ENCODE assay signal across 27 mouse cellular contexts in genomic region chr8:104445248-104445647, GRCm38 (mm10).
"Had no signal": no experiment of that assay in that cellular context is flagged by ENCODE, and none has a peak within 500 bp of the region (broad histone marks: within the 10 kb centered on the region; RNA-seq: fewer than 3 reads in every experiment).

No protein-coding gene starts in this region.

- DNase-seq: left cerebral cortex, postnatal 4 days; liver; liver, embryonic 13.5 days; liver, postnatal 0 days; lung, adult 18-20 months; lung, adult 2 months; lung, embryonic 14.5 days; lung, postnatal 10 days; lung, postnatal 14 days; lung, postnatal 36 days; lung, postnatal 4 days; midbrain, embryonic 14.5 days had no signal

- H3K4me3 ChIP-seq: limb, embryonic 10.5 days; limb, embryonic 12.5 days; limb, embryonic 13.5 days; limb, embryonic 15.5 days; liver, embryonic 12.5 days; liver, embryonic 13.5 days; liver, embryonic 15.5 days; lung, embryonic 15.5 days; megakaryocyte, embryonic 14.5 days; midbrain, embryonic 10.5 days; midbrain, embryonic 12.5 days; midbrain, embryonic 13.5 days; midbrain, embryonic 15.5 days; myocyte had no signal

- H3K27ac ChIP-seq: limb, embryonic 10.5 days; limb, embryonic 12.5 days; limb, embryonic 13.5 days; limb, embryonic 15.5 days; liver, embryonic 12.5 days; liver, embryonic 13.5 days; liver, embryonic 14.5 days; liver, embryonic 15.5 days; lung, embryonic 15.5 days; macrophage; midbrain, embryonic 10.5 days; midbrain, embryonic 12.5 days; midbrain, embryonic 13.5 days; midbrain, embryonic 15.5 days had no signal
